Mouse (Mus musculus) embryo, embryonic 10.5 days (tissue): ENCODE results near the gene Cd164l2.

Source experiments
- DNase-seq: peaks from one replicate; pipeline ENCODE4 v3.0.0-alpha.2; 2015; ENCODE audit warnings: low spot score

Gene Cd164l2

GRCm38 (mm10) chr4:133211751-133212561 is at the start of gene Cd164l2, which contains the start of gene Gpr3:
TSS of gene Cd164l2 (plus strand) at chr4:133212131.
TSS of gene Gpr3 (minus strand) at chr4:133212536.
- DNase-seq = no peak

- no peak for DNase-seq
Measured at GRCm38 (mm10) chr4:133162196-133162595, 49.7 kb upstream of the Cd164l2 start.

- no peak for DNase-seq
Measured at GRCm38 (mm10) chr4:133166773-133167172, 45.2 kb upstream of the Cd164l2 start.

GRCm38 (mm10) chr4:133169237-133170055 is 42.5 kb upstream of the Cd164l2 start:
- DNase-seq = no peak

- DNase-seq = no peak
Measured at GRCm38 (mm10) chr4:133170056-133170524, 41.8 kb upstream of the Cd164l2 start.

- DNase-seq = no peak
Measured at GRCm38 (mm10) chr4:133170616-133171015, 41.3 kb upstream of the Cd164l2 start.

- no peak for DNase-seq
Measured at GRCm38 (mm10) chr4:133172451-133172850, 39.5 kb upstream of the Cd164l2 start.

GRCm38 (mm10) chr4:133174361-133174760 is 37.6 kb upstream of the Cd164l2 start:
- no peak for DNase-seq

GRCm38 (mm10) chr4:133175274-133175673 is 36.7 kb upstream of the Cd164l2 start:
- DNase-seq = no peak

- no peak for DNase-seq
Measured at GRCm38 (mm10) chr4:133175998-133176760, 35.8 kb upstream of the Cd164l2 start.

GRCm38 (mm10) chr4:133176761-133177403 is 35.0 kb upstream of the Cd164l2 start:
- no peak for DNase-seq

GRCm38 (mm10) chr4:133178305-133178704 is 33.6 kb upstream of the Cd164l2 start:
- DNase-seq = no peak

GRCm38 (mm10) chr4:133179258-133179657 is 32.7 kb upstream of the Cd164l2 start:
- DNase-seq = no peak

- DNase-seq = no peak
Measured at GRCm38 (mm10) chr4:133182439-133183033, 29.4 kb upstream of the Cd164l2 start.

- DNase-seq = no peak
Measured at GRCm38 (mm10) chr4:133184031-133184897, 27.7 kb upstream of the Cd164l2 start.

- DNase-seq = no peak
Measured at GRCm38 (mm10) chr4:133184898-133185665, 26.8 kb upstream of the Cd164l2 start.

- DNase-seq = no peak
Measured at GRCm38 (mm10) chr4:133185893-133186292, 26.0 kb upstream of the Cd164l2 start.

- DNase-seq = no peak
Measured at GRCm38 (mm10) chr4:133186856-133187255, 25.1 kb upstream of the Cd164l2 start.

GRCm38 (mm10) chr4:133189396-133189795 is 22.5 kb upstream of the Cd164l2 start:
- DNase-seq = no peak
